Mouse (Mus musculus) skeletal muscle tissue, adult 2 months (tissue): ENCODE results near the gene Angel1.
A peak's percentile ranks its signal among the peaks of the same experiment; 100 is the strongest.

Source experiments
- DNase-seq: peaks from one replicate; pipeline ENCODE4 v3.0.0-alpha.2; 2012; ENCODE audit warnings: low read depth, low spot score

Angel1 gene

DNA sequence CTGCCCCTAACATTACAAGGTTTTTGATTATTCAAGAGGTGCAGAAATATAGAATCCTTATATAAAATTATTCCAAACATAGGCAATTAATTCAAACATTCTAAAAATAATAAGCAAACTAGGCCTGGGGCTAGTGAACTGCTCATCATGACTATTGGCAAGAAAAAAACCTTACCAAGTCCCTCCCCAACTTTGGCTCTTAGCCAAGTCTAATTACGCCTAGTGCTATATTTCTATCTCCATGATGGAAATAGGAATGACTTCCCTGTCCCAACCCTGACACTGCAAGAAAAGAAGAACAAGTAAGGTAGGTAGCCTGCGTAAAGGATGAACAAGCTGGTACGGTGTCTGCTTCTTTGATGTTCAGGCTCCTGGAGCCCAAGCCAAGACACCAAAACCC lies 23.6 kb downstream of the Angel1 start:
- DNase-seq = no peak

- DNase-seq = no peak
Observed at GRCm38 (mm10) chr12:86701491-86701890, 24.8 kb downstream of the Angel1 start.

- no peak for DNase-seq
Observed at GRCm38 (mm10) chr12:86700927-86701310, 25.3 kb downstream of the Angel1 start.

DNA sequence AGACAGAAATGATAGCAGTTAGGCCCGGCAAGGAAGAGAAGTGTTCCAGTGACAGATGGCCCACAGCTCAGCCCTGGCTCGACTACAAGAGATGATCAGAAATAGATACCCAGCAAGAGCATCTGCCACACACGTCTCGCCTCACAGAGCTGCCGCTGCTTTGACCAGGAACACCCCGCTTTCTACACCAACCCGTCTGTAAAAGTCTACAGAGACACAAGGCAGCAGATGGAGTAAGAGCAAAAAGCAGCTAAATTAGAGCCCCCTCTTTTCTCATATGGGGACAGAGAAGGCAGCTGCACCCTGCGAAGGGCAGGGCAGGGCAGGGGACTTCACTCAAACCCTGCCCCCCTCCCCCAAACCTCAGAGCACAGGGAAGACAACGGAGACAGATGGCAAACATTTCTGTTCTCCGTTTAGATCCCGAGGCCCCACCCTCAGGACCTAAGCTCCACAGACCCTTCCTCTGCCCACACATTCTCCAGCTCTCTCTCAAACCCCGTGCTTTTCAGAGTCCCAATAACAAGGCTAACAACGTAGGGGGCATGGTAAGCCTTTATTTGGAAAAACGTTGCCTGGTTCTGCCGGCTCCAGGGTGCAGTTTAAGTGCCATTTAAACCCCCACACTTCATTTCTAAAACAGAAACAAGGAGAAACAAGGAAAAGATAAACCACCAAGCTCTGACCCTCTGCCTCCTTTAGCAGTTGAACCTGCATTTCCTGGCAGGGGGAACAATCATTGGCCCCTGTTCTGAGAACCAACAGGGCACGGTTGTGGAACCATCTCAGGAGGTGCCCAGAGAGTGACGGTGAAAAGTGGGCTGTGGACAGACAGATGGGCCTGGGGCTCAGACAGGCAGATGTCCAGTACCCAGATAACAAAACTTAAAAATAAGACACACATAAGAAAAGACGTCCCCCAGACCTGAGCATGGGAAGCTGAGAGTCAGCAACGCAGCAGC lies 26.0 kb downstream of the Angel1 start:
- DNase-seq = no peak

DNA sequence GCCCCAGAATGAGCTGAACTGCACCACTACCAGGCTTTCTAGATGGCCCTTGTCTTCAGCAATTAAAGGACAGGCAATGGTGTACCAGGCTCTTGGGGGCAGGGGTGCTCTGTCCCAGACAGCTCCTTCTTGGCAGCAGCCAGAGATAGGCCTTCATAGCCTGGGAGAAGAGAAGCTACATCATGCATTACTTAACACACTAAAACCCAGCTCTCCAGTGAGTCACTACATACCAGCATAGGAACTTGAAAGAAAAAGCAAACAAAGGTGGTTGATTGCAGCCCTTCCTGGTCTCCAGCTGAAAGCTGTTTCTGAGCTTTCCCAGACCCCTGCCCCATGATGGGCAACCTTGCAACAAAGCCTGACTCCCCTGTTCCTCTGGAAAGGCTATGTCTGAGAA lies 27.7 kb downstream of the Angel1 start:
- DNase-seq = no peak

GRCm38 (mm10) chr12:86697996-86698395 lies 28.3 kb downstream of the Angel1 start:
- no peak for DNase-seq

DNA sequence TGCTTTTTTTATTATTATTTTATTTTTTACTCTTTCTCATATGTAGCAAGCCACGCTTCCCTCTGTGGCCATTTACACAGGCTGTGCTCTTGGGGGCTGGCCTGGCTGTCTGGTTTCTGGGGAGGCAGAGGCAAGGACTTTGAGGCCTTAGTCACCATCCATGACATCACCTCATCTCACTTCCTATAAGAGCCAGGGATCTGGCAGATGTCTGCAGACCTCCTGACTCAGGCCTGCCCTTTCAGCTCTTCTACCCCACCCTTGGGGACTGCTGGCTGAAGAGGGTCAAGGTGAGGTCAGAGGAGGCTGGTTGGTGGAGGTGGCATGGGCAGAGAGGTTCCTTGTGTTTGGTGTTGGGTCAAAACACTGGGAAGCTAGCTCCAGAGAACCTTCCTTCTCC lies 31.8 kb downstream of the Angel1 start:
- no peak for DNase-seq

- DNase-seq = no peak
Observed at GRCm38 (mm10) chr12:86693389-86693788, 32.9 kb downstream of the Angel1 start.

DNA sequence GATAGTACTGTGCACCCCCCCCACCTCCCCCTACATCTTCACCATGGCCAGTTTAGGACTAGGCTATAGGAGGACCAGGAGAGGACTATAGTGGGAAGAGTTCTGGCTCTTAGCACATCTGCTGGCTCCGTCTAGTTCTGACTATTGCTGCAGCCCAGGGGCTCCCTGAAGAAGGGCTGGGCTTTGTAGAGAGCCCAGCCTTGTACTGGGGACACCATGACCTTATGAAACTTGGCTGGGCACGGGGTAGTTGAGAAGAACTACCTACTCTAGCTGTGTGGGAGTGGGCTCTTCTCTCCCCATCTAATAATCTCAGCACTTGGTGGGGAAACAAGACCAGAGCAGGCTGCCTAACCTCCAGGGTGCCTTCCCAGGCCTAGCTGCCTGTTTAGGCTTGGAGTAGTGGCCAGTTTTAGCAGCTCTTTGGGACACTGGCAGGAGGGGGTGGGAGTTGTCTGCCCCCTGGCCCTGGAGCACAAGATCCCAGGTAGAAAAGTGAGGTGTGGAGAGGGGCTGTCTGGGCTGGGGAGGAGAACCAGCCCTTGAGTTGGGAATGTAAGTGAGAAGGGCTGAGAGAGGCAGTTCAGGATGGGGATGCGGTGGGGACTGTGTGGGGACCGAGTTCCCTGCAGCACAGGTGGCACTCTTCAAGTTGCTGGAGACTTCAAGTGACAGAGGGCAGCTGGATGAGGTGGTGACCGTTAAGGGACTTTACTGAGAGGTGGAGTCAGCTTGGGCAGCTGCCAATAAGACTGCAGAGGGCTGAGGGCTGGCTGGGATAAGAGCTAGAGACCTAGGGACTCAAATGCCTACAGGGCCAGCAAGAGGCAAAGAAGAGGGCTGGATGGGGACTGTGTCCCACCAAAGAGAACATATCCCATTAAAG lies 33.5 kb downstream of the Angel1 start:
- DNase-seq = no peak

DNA sequence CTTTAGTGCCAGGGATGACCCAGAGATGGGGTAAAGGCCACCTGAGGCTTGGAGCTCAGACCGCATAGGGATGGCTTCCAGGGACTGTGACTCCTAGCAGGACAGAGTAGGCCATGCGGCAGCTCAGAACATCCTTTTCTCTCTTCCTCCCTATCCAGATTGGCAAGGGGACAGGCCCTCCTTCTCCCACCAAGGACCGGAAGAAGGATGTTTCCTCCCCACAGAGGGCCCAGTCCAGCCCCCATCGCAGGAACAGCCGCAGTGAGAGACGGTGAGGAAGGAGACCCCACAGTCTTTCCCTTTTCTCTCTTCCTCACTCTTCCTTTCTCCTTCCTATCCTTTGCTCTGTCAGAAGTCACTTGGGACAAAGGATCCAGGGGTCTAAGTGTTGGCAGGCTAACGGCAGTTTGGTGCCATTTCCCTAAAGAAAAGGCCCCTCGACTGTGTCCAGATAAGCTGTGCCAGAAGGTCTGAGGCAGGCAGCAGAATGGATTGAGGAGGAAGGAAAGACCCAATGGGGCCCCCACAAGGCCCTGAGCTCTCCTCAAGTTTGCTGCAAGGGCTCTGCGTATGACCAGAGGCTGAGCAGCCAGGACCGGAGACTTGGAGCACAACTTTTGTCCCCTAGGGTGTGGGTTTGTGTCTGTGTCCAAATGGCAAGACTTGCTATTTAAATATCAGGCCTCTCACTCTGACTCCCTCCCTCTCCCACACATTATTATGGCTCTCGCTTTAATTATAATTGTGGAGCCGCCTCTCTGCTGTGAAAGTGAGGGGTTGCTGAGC lies 35.4 kb downstream of the Angel1 start:
- DNase-seq = no peak

DNA sequence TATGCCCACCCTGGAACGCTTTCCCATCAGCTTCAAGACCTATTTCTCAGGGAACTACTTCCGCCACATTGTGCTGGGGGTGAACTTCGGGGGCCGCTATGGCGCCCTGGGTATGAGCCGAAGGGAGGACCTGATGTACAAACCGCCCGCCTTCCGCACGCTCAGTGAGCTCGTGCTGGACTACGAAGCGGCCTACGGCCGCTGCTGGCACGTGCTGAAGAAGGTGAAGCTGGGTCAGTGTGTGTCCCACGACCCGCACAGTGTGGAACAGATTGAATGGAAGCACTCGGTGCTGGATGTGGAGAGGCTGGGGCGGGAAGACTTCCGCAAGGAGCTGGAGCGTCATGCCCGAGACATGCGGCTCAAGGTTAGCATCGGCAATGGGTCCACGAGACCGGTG lies 37.3 kb downstream of the Angel1 start:
- DNase-seq = no peak

DNA sequence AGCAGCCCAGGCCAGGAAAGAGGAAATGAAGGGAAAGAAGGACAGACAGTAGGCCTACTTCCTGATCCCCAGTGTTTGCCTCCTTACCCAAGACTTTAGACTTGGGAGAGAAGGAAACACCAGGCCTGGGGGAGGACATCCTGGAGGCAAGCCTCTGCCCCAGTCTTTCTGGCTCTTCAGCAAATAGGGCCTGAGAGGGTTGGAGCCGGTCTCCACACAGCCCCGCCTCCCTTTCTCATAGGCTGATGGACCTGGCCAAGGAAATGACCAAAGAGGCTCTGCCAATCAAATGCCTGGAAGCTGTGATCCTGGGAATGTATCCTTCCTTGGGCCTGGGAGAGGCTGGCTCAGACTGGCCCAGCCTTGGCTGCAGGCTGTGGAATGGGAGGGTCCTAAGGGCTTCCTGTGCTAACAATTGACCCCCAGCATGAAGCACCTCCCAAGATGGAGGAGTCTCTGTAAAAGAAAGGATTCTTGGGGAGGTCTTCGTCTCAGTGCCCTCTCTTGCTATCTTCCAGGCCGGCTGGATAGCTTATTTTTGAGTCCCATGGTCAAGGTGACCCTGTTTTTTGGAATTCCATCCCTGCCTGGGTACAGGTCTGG lies 38.2 kb downstream of the Angel1 start:
- DNase-seq = no peak

GRCm38 (mm10) chr12:86687445-86687955 lies 38.8 kb downstream of the Angel1 start:
- no peak for DNase-seq

DNA sequence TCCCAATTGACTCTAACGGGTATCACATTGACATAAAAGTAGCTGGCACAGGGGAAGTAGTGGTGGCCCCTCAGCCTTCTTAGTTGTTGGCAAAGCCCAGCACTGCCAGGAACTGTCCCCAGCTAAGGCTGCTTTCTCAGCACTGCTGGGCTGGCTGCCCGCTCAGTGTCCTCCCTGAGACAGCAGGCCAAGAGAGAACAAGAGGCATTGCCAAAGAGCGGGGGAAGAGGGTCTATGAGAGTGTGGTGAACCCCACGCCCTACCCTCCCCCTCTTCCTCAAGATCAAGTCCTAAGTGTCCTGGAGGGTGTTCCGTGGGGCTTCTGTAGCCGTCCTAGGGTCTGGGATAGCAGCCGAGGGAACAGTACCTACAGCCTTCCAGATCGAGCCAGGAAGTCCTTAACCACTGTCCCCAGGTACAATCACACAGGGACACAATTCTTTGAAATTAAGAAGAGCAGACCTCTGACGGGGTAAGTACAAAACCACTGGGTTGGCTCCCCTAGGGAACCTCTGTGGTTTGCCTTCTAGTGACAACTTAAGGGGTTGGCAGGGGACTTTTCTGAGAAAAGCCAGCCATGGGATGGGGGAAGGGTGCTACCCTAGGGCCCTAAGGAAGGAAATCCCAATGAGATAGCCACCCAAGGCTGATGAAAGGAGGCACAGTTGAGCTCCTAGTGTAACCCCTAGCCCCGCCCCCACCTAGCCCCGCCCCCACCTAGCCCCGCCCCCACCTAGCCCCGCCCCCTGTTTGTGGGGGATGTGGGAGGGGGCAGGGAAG lies 39.5 kb downstream of the Angel1 start:
- no peak for DNase-seq

GRCm38 (mm10) chr12:86685275-86685674 lies 41.0 kb downstream of the Angel1 start:
- no peak for DNase-seq

DNA sequence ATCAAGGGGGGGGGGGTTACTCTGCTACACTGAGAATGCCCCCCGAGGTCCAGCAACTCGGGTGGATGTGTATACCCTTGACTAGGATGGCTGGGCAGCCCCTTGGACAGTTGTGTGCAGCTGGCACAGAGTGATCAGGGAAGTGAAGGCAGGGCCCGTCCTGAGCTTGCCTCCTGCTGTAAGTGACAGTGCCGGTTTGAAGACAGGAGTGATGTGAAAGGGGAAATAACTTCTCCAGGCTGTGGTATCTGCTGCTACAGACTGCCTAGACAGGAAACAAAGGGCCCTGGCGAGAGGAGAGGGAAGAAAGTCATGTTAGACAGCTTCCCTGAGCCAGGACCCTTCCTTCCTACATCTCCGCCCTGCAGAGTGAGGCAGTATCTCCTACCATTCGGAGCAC lies 42.6 kb downstream of the Angel1 start:
- no peak for DNase-seq

- DNase-seq = peak; percentile 37
Observed at GRCm38 (mm10) chr12:86682178-86682577, 44.1 kb downstream of the Angel1 start.

GRCm38 (mm10) chr12:86681626-86682025 lies 44.6 kb downstream of the Angel1 start:
- no peak for DNase-seq

DNA sequence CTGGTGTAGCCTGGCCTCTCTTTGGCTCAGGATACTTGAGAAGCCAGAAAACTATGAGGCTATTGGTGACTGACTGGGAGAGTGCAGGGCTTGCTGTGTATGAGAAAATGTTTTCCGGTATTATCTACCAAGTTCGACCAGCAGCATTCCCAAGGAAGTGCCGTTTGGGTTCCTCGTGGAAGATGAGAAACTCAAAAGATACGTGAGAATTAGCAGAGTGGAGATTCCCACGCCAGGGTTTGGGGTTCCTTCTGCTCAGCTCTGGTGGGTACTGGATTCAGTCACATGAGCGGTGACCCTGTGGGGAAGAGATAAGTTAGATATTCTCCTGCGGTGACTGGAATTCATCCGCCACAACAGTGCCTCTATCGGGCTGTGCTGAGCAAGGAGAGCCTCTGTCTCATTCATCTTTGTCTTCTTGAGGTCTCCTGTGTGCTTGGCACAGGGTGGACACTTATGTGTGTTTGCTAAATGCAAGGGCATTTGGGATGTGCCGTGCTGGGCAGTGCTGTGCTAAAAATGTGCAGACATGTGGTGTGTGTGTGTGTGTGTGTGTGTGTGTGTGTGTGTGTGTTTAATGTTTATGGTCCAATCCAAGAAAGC lies 45.6 kb downstream of the Angel1 start:
- DNase-seq = no peak

- DNase-seq = no peak
Observed at GRCm38 (mm10) chr12:86679991-86680491, 46.2 kb downstream of the Angel1 start.
